Mouse (Mus musculus): ENCODE data around the gene Rgn. TPM values are rescaled to one million over a fixed set of nuclear protein-coding genes. Genes with fewer than 3 reads are reported as not detected.

Gene Rgn
- total RNA-seq, 2 experiments from 2014 or later = 0.22 to 0.54 TPM

GRCm38 (mm10) chrX:20573927-20574326, 24.3 kb downstream of the Rgn start:
- no peak overlapping the region for H3K4me3 ChIP-seq
- DNase-seq (ENCODE audit: low spot score in 2 of 2) = no peak
- TF ChIP-seq CTCF (conservative IDR thresholded peaks at IDR 0.05) = no peak
- no peak overlapping the region for H3K27ac ChIP-seq

DNA sequence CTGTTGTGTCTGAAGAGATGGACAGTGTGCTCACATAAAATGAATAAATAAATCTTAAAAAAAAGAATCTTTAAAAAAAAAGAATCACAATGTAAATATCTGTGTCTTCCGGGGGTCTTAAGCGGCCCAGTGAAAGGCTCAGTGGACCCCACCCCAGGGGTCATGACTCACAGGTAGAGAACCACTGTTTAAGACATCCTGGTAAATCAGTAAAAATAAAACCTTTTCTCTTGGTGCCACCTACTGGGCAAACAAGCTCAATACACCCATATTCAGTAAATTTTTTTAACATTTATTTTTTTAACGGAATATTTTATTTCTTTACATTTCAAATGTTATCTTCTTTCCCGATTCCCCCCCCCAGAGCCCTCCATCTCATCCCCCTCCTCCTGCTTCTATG, 38.4 kb downstream of the Rgn start:
- peak; percentile 75 for TF ChIP-seq CTCF (conservative IDR thresholded peaks at IDR 0.05)
- no peak overlapping the region for H3K27ac ChIP-seq
- DNase-seq (ENCODE audit: low spot score in 2 of 2) = no peak
- no peak overlapping the region for H3K4me3 ChIP-seq

- H3K27ac ChIP-seq = no peak overlapping the region
- TF ChIP-seq CTCF (conservative IDR thresholded peaks at IDR 0.05) = no peak
- no peak for DNase-seq (ENCODE audit: low spot score in 2 of 2)
- no peak overlapping the region for H3K4me3 ChIP-seq
These were observed 58.9 kb downstream of the Rgn start for GRCm38 (mm10) chrX:20608500-20608899.

Other genes with a start within 250 kb of the Rgn start
- 10 to 100 TPM; 16.8 to 17.1 TPM for gene Rp2, start 185.3 kb upstream of the Rgn start, total RNA-seq (2021)
- 1 to 10 TPM; 7.2 to 7.6 TPM for gene Jade3, start 124.1 kb upstream of the Rgn start, total RNA-seq (2021)
- gene Rbm10, start 67.7 kb downstream of the Rgn start, total RNA-seq (2021) = 10 to 100 TPM; 51.2 to 52.5 TPM
- 100 to 1,000 TPM; 151 to 152 TPM for gene Ndufb11, start 67.8 kb downstream of the Rgn start, total RNA-seq (2021)
- gene Uba1, start 108.5 kb downstream of the Rgn start, total RNA-seq (2021) = 100 to 1,000 TPM; 345 to 375 TPM
- gene Cdk16, start 138.2 kb downstream of the Rgn start, total RNA-seq (2021) = 100 to 1,000 TPM; 195 to 200 TPM
- 100 to 1,000 TPM; 114 to 122 TPM for gene Usp11, start 154.1 kb downstream of the Rgn start, total RNA-seq (2021)
- 100 to 1,000 TPM; 180 to 199 TPM for gene Araf, start 248.0 kb downstream of the Rgn start, total RNA-seq (2021)

Data from layer of hippocampus, adult 2 months (tissue).